Mouse (Mus musculus) right cerebral cortex, postnatal 14 days (tissue): Measurements from ENCODE around the gene Snrpa.
"Not testable (repeated sequence)": the region's sequence is repeated elsewhere in the genome, so short reads cannot be mapped to it uniquely, and the experiment has no call there.

Source experiments
- DNase-seq: peaks from one replicate; pipeline ENCODE4 v3.0.0; 2022

Snrpa gene

GRCm38 (mm10) chr7:27195681-27196611 is at the start of gene Snrpa, which contains the start of gene BC024978:
TSS of gene Snrpa (minus strand) at chr7:27196271.
TSS of gene BC024978 (plus strand) at chr7:27195781.
- DNase-seq: peak; percentile 94

- not testable (repeated sequence) for DNase-seq
Measured at GRCm38 (mm10) chr7:27244088-27244487, 48.0 kb upstream of the Snrpa start.

GRCm38 (mm10) chr7:27243211-27243610 is 47.1 kb upstream of the Snrpa start:
- no peak for DNase-seq

GRCm38 (mm10) chr7:27238568-27238967 is 42.5 kb upstream of the Snrpa start:
- no peak for DNase-seq

- no peak for DNase-seq
Measured at GRCm38 (mm10) chr7:27237527-27237926, 41.5 kb upstream of the Snrpa start.

- DNase-seq: no peak
Measured at GRCm38 (mm10) chr7:27235726-27236125, 39.7 kb upstream of the Snrpa start.

- no peak for DNase-seq
Measured at GRCm38 (mm10) chr7:27233300-27233699, 37.2 kb upstream of the Snrpa start.

- peak; percentile 87 for DNase-seq
Measured at GRCm38 (mm10) chr7:27232781-27233281, 36.8 kb upstream of the Snrpa start, which contains the start of gene Coq8b. TSS of gene Coq8b (plus strand) at chr7:27233023.

- DNase-seq: peak; percentile 66
Measured at GRCm38 (mm10) chr7:27231693-27232331, 35.7 kb upstream of the Snrpa start.

GRCm38 (mm10) chr7:27230781-27231180 is 34.7 kb upstream of the Snrpa start:
- no peak for DNase-seq

GRCm38 (mm10) chr7:27228865-27229264 is 32.8 kb upstream of the Snrpa start:
- no peak for DNase-seq

GRCm38 (mm10) chr7:27228281-27228821 is 32.3 kb upstream of the Snrpa start, which contains the start of gene Itpkc:
TSS of gene Itpkc (minus strand) at chr7:27228661.
- DNase-seq: peak; percentile 91

GRCm38 (mm10) chr7:27227676-27228075 is 31.6 kb upstream of the Snrpa start:
- no peak for DNase-seq

GRCm38 (mm10) chr7:27227276-27227675 is 31.2 kb upstream of the Snrpa start:
- no peak for DNase-seq

GRCm38 (mm10) chr7:27224877-27225575 is 29.0 kb upstream of the Snrpa start:
- DNase-seq: peak; percentile 42

- no peak for DNase-seq
Measured at GRCm38 (mm10) chr7:27222538-27222937, 26.5 kb upstream of the Snrpa start.

- no peak for DNase-seq
Measured at GRCm38 (mm10) chr7:27221939-27222338, 25.9 kb upstream of the Snrpa start.

- no peak for DNase-seq
Measured at GRCm38 (mm10) chr7:27219937-27220336, 23.9 kb upstream of the Snrpa start.

- no peak for DNase-seq
Measured at GRCm38 (mm10) chr7:27218586-27218985, 22.5 kb upstream of the Snrpa start.

- DNase-seq: no peak
Measured at GRCm38 (mm10) chr7:27212626-27213025, 16.6 kb upstream of the Snrpa start.

GRCm38 (mm10) chr7:27203730-27204449 is 7.8 kb upstream of the Snrpa start:
- no peak for DNase-seq

- DNase-seq: no peak
Measured at GRCm38 (mm10) chr7:27198779-27199178, 2.7 kb upstream of the Snrpa start.
